Mouse (Mus musculus) embryonic facial prominence, embryonic 15.5 days (tissue): ENCODE measurements around the gene Gm4177. TPM values are rescaled to one million over a fixed set of nuclear protein-coding genes. Genes with fewer than 3 reads are reported as not detected.
"Not testable (repeated sequence)": the region's sequence is repeated elsewhere in the genome, so short reads cannot be mapped to it uniquely, and the experiment has no call there.

Experiments
- ATAC-seq: fragments of 200-750 bp; cut with Nextera tagmentation; 2 replicates; pipeline ENCODE4 v1.8.0; 2017; ENCODE audit warnings: low read depth, moderate TSS enrichment; ENCODE audit not compliant: insufficient number of reproducible peaks, low FRiP score, low TSS enrichment
- H3K27ac ChIP-seq: fragments of 300-500 bp; sonication (generic); replicated peaks from 2 replicates; pipeline ENCODE4 v1.5.1; 2015; ENCODE audit warnings: mild to moderate bottlenecking, inconsistent platforms
- H3K27me3 ChIP-seq: fragments of 300-500 bp; sonication (generic); 2 replicates; pipeline ENCODE4 v1.6.1; 2015; ENCODE audit warnings: inconsistent platforms
- H3K36me3 ChIP-seq: fragments of 300-500 bp; sonication (generic); 2 replicates; pipeline ENCODE4 v1.6.1; 2015; ENCODE audit warnings: mild to moderate bottlenecking, inconsistent platforms
- H3K4me1 ChIP-seq: fragments of 300-500 bp; sonication (generic); 2 replicates; pipeline ENCODE4 v1.6.1; 2015; ENCODE audit warnings: inconsistent platforms
- H3K4me2 ChIP-seq: fragments of 300-500 bp; sonication (generic); replicated peaks from 2 replicates; pipeline ENCODE4 v1.6.1; 2015; ENCODE audit warnings: mild to moderate bottlenecking, inconsistent platforms
- H3K4me3 ChIP-seq: fragments of 300-500 bp; sonication (generic); replicated peaks from 2 replicates; pipeline ENCODE4 v1.5.1; 2015; ENCODE audit warnings: mild to moderate bottlenecking, inconsistent platforms
- H3K9ac ChIP-seq: fragments of 300-500 bp; sonication (generic); 2 replicates; pipeline ENCODE4 v1.6.1; 2015; ENCODE audit warnings: inconsistent platforms
- H3K9me3 ChIP-seq: fragments of 300-500 bp; sonication (generic); replicated peaks from 2 replicates; pipeline ENCODE4 v1.6.1; 2016; ENCODE audit warnings: inconsistent platforms
- WGBS: fragments of 180-500 bp; shearing (Covaris S2); methylation state at CpG from one replicate; pipeline ENCODE4 v1.1.7; 2015; 5-methylcytosine and 5-hydroxymethylcytosine counted together
- polyA plus RNA-seq: library from polyadenylated mRNA; unstranded; fragments of >200 nt; fragmentation: Nextera tagmentation; extraction: Ambion mirVana; gene quantifications from 2 replicates; pipeline ENCODE4 v1.2.1, GENCODE M21; 2015

Gm4177 gene
- not detected in 2 replicates for polyA plus RNA-seq

DNA sequence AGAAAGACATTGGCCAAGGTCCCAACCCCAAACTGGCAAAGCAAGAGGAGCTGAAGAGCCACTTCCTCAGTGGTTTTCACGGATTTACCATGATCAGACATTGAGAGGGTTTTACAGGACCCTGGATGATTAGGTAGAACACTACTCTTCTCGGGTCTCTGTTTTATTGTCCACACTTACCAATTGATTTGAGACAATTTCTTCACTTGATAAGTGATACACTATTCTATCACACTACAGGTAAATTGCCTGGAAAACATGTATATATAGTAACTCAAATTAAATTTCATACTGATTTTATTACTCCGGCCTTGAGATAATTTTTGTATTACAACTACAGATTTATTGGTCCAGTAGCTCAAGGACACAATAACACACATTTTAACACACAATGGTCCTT is at the start of gene Gm4177:
TSS of gene Gm4177 (minus strand) at position 101 of the 400 bp plus-strand sequence.
- H3K4me2 ChIP-seq, H3K9me3 ChIP-seq, H3K27me3 ChIP-seq, H3K4me3 ChIP-seq, H3K27ac ChIP-seq, ATAC-seq, H3K4me1 ChIP-seq, H3K36me3 ChIP-seq, H3K9ac ChIP-seq: not testable (repeated sequence)
- no CpG with 5 or more reads among the region's 3 CpGs for WGBS

DNA sequence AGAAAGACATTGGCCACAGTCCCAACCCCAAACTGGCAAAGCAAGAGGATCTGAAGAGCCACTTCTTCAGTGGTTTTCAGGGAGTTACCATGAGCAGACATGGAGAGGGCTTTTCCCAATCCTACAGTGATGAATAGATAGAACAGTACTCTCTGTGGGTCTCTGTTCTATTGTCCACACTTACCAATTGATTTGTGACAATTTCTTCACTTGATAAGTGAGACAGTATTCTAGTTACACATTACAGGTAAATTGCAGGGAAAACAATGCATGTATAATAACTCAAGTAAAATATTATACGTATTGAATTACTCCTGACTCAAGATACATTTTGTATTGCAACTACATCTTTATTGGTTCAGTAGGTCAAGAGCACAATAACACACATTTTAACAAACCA is 47.6 kb upstream of the Gm4177 start, which contains the start of gene Gm5725:
TSS of gene Gm5725 (minus strand) at position 101 of the 400 bp plus-strand sequence.
- not testable (repeated sequence) for H3K4me2 ChIP-seq
- WGBS, result no CpG with 5 or more reads among the region's 1 CpGs

DNA sequence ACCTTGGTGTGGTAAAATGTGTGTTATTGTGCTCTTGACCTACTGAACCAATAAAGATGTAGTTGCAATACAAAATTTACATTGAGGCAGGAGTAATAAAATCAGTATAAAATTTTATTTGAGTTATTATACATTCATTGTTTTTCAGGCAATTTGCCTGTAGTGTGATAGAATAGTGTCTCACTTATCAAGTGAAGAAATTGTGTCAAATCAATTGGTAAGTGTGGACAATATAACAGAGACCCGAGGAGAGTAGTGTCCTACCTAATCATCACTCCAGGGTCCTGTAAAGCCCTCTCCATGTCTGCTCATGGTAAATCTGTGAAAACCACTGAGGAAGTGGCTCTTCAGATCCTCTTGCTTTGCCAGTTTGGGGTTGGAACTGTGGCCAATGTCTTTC is 35.5 kb upstream of the Gm4177 start, which contains the start of gene Vmn1r135:
TSS of gene Vmn1r135 (plus strand) at position 301 of the 400 bp plus-strand sequence.
- H3K9ac ChIP-seq, ATAC-seq, H3K4me2 ChIP-seq, H3K27ac ChIP-seq, H3K9me3 ChIP-seq, H3K27me3 ChIP-seq, H3K4me1 ChIP-seq, H3K4me3 ChIP-seq, H3K36me3 ChIP-seq: not testable (repeated sequence)
- no CpG with 5 or more reads among the region's 1 CpGs for whole genome bisulfite sequencing

More for the DNA sequence above, 47.6 kb upstream of the Gm4177 start, which contains the start of gene Gm5725:
- ATAC-seq, H3K4me3 ChIP-seq, H3K9me3 ChIP-seq, H3K9ac ChIP-seq, H3K4me1 ChIP-seq, H3K27me3 ChIP-seq, H3K27ac ChIP-seq, H3K36me3 ChIP-seq: not testable (repeated sequence)

DNA sequence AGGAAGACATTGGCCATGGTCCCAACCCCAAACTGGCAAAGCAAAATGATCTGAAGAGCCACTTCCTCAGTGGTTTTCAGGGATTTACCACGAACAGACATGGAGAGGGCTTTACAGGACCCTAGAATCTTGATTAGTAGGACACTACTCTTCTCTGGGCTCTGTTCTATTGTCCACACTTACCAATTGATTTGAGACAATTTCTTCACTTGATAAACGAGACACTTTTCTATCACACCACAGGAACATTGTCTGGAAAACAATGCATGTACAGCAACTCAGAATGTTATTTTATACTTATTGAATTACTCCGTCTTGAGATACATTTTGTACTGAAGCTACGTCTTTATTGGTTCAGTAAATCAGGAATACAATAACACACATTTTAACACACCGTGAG is 35.2 kb downstream of the Gm4177 start, which contains the start of gene Gm4175:
TSS of gene Gm4175 (minus strand) at position 101 of the 400 bp plus-strand sequence.
- H3K4me1 ChIP-seq, H3K4me2 ChIP-seq, H3K36me3 ChIP-seq, H3K4me3 ChIP-seq, H3K9ac ChIP-seq, H3K27me3 ChIP-seq, H3K27ac ChIP-seq, H3K9me3 ChIP-seq, ATAC-seq: not testable (repeated sequence)
- WGBS, result no CpG with 5 or more reads among the region's 5 CpGs

Other genes with a start within 250 kb of the Gm4177 start
- gene Vmn1r132, start 182.6 kb downstream of the Gm4177 start, polyA plus RNA-seq, result not detected in 2 replicates
- gene Gm4175, start 35.3 kb downstream of the Gm4177 start, polyA plus RNA-seq, result not detected in 2 replicates
- gene Vmn1r135, start 35.6 kb upstream of the Gm4177 start, polyA plus RNA-seq, result not detected in 2 replicates
- gene Gm5725, start 47.5 kb upstream of the Gm4177 start, polyA plus RNA-seq, result not detected in 2 replicates
- not detected in 2 replicates for gene Gm5891, start 124.6 kb upstream of the Gm4177 start, polyA plus RNA-seq
- gene Vmn1r137, start 197.9 kb upstream of the Gm4177 start, polyA plus RNA-seq, result not detected in 2 replicates
- gene Vmn1r138, start 232.2 kb upstream of the Gm4177 start, polyA plus RNA-seq, result not detected in 2 replicates